Mouse (Mus musculus) hindbrain, embryonic 10.5 days (tissue): ENCODE data around the gene Gm11077. TPM values are rescaled to one million over a fixed set of nuclear protein-coding genes. Genes with fewer than 3 reads are reported as not detected.

ENCODE experiments used
- DNase-seq: peaks from one replicate; pipeline ENCODE4 v3.0.0-alpha.2; 2017; ENCODE audit warnings: low spot score
- H3K27ac ChIP-seq: fragments of 300-500 bp; sonication (generic); 2 replicates; pipeline ENCODE4 v1.5.1; 2016; ENCODE audit warnings: mild to moderate bottlenecking, moderate library complexity
- H3K27me3 ChIP-seq: fragments of 300-500 bp; sonication (generic); 2 replicates; pipeline ENCODE4 v1.6.1; 2016; ENCODE audit warnings: mild to moderate bottlenecking; ENCODE audit not compliant: poor library complexity, insufficient read depth, severe bottlenecking
- H3K36me3 ChIP-seq: fragments of 300-500 bp; sonication (generic); 2 replicates; pipeline ENCODE4 v1.6.1; 2016; ENCODE audit warnings: mild to moderate bottlenecking, moderate library complexity
- H3K4me1 ChIP-seq: fragments of 300-500 bp; sonication (generic); replicated peaks from 2 replicates; pipeline ENCODE4 v1.6.1; 2016; ENCODE audit warnings: mild to moderate bottlenecking
- H3K4me3 ChIP-seq: fragments of 300-500 bp; sonication (generic); 2 replicates; pipeline ENCODE4 v1.5.1; 2016; ENCODE audit warnings: mild to moderate bottlenecking, moderate library complexity
- H3K9me3 ChIP-seq: fragments of 300-500 bp; sonication (generic); 2 replicates; pipeline ENCODE4 v1.6.1; 2016; ENCODE audit warnings: mild to moderate bottlenecking, moderate library complexity
- WGBS: fragments of 180-500 bp; shearing (Covaris S2); methylation state at CpG from one replicate; pipeline ENCODE4 v1.1.7; 2016; 5-methylcytosine and 5-hydroxymethylcytosine counted together
- polyA plus RNA-seq: library from polyadenylated mRNA; unstranded; fragments of >200 nt; fragmentation: Nextera tagmentation; extraction: Ambion mirVana; gene quantifications from 2 replicates; pipeline ENCODE4 v1.2.1, GENCODE M21; 2016

Gm11077 gene
- polyA plus RNA-seq, 1 experiment from 2014 or later: not detected

DNA sequence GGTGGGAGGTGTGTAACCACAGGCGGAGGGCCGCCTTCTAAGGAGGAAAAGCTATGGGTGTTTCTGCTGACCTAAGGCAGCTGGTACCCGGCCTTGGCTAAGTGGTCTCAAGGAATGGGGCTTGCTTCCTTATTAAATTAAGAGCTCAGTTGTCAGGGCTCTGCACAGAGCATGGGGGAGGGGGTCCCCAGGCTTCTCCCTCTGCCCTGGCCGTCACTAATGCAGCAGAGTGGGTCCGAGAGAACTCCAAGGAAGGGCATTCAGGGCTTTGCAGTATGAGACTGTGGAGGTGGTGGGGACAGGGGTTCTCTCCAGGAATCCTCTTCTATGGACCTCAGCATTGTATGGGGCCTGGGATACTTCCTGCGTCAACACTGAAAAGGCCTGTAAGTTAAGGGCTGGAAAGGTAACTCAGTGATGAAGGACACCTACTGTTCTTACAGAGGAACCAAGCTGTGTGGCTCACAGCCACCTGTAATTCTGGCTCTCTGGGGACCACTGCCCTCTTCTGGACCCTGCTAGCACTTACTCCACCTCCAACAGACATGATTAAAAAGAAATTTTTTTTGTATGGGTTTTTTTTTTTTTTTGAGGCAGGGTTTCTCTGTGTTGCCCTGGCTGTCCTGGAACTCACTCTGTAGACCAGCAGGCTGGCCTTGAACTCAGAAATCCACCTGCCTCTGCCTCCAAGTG, 19.5 kb upstream of the Gm11077 start:
- Histone ChIP-seq H3K27me3 (peaks cover 10% of the 10 kb centered on the region; the same call in 1 of the 2 replicates), H3K4me3 (no peak overlapping the region), H3K9me3 (0 out of 2 replicates have a peak, but pooled peaks cover 4% of the 10 kb centered on the region), H3K36me3 (no peaks in the 10 kb centered on the region), H3K4me1 (peaks cover 5% of the 10 kb centered on the region; the same call in 1 of the 2 replicates), H3K27ac (no peak overlapping the region)
- no peak for DNase-seq
- WGBS: 50% methylated on average over 6 of the region's 6 CpGs

- peaks cover 7% of the 10 kb centered on the region; the same call in 1 of the 2 replicates for H3K4me1 ChIP-seq
- no peak overlapping the region for H3K4me3 ChIP-seq
- H3K27me3 ChIP-seq: peaks cover 10% of the 10 kb centered on the region; the same call in 1 of the 2 replicates
- WGBS: 11% methylated on average over 11 of the region's 11 CpGs
- H3K36me3 ChIP-seq: no peaks in the 10 kb centered on the region
- DNase-seq: peak; percentile 58
- H3K9me3 ChIP-seq: no peaks in the 10 kb centered on the region
- no peak overlapping the region for H3K27ac ChIP-seq
Measured at GRCm38 (mm10) chr6:140712754-140713153, 16.3 kb upstream of the Gm11077 start.

- 0 out of 2 replicates have a peak, but pooled peaks cover 2% of the 10 kb centered on the region for H3K4me1 ChIP-seq
- peak; percentile 79 for DNase-seq
- H3K27ac ChIP-seq: no peak overlapping the region
- H3K27me3 ChIP-seq: peaks cover 10% of the 10 kb centered on the region; the same call in 1 of the 2 replicates
- WGBS: 26% methylated on average over 10 of the region's 10 CpGs
- no peaks in the 10 kb centered on the region for H3K36me3 ChIP-seq
- no peaks in the 10 kb centered on the region for H3K9me3 ChIP-seq
- H3K4me3 ChIP-seq: no peak overlapping the region
Measured at GRCm38 (mm10) chr6:140714905-140715365, 14.1 kb upstream of the Gm11077 start.

GRCm38 (mm10) chr6:140722058-140722457, 7.0 kb upstream of the Gm11077 start:
- Histone ChIP-seq H3K9me3 (no peaks in the 10 kb centered on the region), H3K4me3 (no peak overlapping the region), H3K27me3 (no peaks in the 10 kb centered on the region), H3K4me1 (no peaks in the 10 kb centered on the region), H3K36me3 (no peaks in the 10 kb centered on the region), H3K27ac (no peak overlapping the region)
- 81% methylated on average over 10 of the region's 10 CpGs for WGBS
- no peak for DNase-seq

GRCm38 (mm10) chr6:140730669-140731401, 1.8 kb downstream of the Gm11077 start:
- Histone ChIP-seq H3K4me3 (no peak overlapping the region), H3K27ac (no peak overlapping the region), H3K36me3 (no peaks in the 10 kb centered on the region), H3K4me1 (peaks cover 13% of the 10 kb centered on the region), H3K27me3 (peaks cover 4% of the 10 kb centered on the region; the same call in 1 of the 2 replicates), H3K9me3 (no peaks in the 10 kb centered on the region)
- WGBS: 83% methylated on average over 6 of the region's 6 CpGs
- no peak for DNase-seq

- peak; percentile 20 for DNase-seq
- peaks cover 13% of the 10 kb centered on the region for H3K4me1 ChIP-seq
- no peak overlapping the region for H3K4me3 ChIP-seq
- H3K36me3 ChIP-seq: no peaks in the 10 kb centered on the region
- H3K9me3 ChIP-seq: no peaks in the 10 kb centered on the region
- no peak overlapping the region for H3K27ac ChIP-seq
- 75% methylated on average over 1 of the region's 1 CpGs for WGBS
- peaks cover 4% of the 10 kb centered on the region; the same call in 1 of the 2 replicates for H3K27me3 ChIP-seq
Measured at GRCm38 (mm10) chr6:140731402-140731730, 2.3 kb downstream of the Gm11077 start.

GRCm38 (mm10) chr6:140732971-140733640, 4.0 kb downstream of the Gm11077 start:
- no peaks in the 10 kb centered on the region for H3K36me3 ChIP-seq
- H3K27me3 ChIP-seq: peaks cover 4% of the 10 kb centered on the region; the same call in 1 of the 2 replicates
- peaks cover 13% of the 10 kb centered on the region for H3K4me1 ChIP-seq
- 39% methylated on average over 10 of the region's 10 CpGs for WGBS
- peak; percentile 42 for DNase-seq
- H3K9me3 ChIP-seq: no peaks in the 10 kb centered on the region
- H3K4me3 ChIP-seq: peak overlapping the region; percentile 45
- H3K27ac ChIP-seq: peak overlapping the region; percentile 59; the same call in 1 of the 2 replicates

- H3K27me3 ChIP-seq: peaks cover 4% of the 10 kb centered on the region; the same call in 1 of the 2 replicates
Measured at GRCm38 (mm10) chr6:140733641-140733986, 4.5 kb downstream of the Gm11077 start.

DNA sequence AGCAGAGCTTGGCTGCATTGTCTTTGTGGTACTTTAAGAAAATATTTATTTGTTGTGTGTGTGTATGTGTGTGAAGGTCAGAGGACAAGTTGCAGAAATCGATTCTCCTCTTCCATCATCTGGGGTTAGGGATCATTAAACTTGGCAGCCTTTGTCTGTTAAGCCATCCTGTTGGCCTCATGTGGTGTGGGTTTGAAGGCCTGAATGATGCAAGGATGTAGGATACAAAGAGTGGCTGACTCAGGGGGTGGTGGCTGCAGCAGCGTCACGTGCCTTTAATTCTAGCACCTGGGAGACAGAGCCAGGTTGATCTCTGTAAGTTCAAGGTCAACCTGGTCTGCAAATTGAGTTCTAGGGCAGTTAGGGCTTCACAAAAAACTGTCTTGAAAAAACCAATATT, 16.5 kb downstream of the Gm11077 start:
- no peak for DNase-seq
- WGBS: 75% methylated on average over 3 of the region's 3 CpGs
- Histone ChIP-seq H3K27me3 (no peaks in the 10 kb centered on the region), H3K4me1 (no peaks in the 10 kb centered on the region), H3K27ac (no peak overlapping the region), H3K36me3 (no peaks in the 10 kb centered on the region), H3K9me3 (0 out of 2 replicates have a peak, but pooled peaks cover 6% of the 10 kb centered on the region), H3K4me3 (no peak overlapping the region)

More at GRCm38 (mm10) chr6:140733641-140733986, 4.5 kb downstream of the Gm11077 start:
- Histone ChIP-seq H3K36me3 (no peaks in the 10 kb centered on the region), H3K4me3 (peak overlapping the region; percentile 45), H3K27ac (peak overlapping the region; percentile 59), H3K9me3 (no peaks in the 10 kb centered on the region), H3K4me1 (peaks cover 13% of the 10 kb centered on the region)
- peak; percentile 18 for DNase-seq
- WGBS: 8% methylated on average over 15 of the region's 15 CpGs

- no peak for DNase-seq
- Histone ChIP-seq H3K4me3 (no peak overlapping the region), H3K27ac (no peak overlapping the region), H3K9me3 (0 out of 2 replicates have a peak, but pooled peaks cover 6% of the 10 kb centered on the region), H3K36me3 (no peaks in the 10 kb centered on the region), H3K4me1 (no peaks in the 10 kb centered on the region), H3K27me3 (no peaks in the 10 kb centered on the region)
- WGBS: 78% methylated on average over 2 of the region's 2 CpGs
Measured at GRCm38 (mm10) chr6:140747591-140747990, 18.5 kb downstream of the Gm11077 start.

GRCm38 (mm10) chr6:140750371-140751080, 21.4 kb downstream of the Gm11077 start:
- Histone ChIP-seq H3K4me1 (no peaks in the 10 kb centered on the region), H3K27me3 (no peaks in the 10 kb centered on the region), H3K36me3 (no peaks in the 10 kb centered on the region), H3K9me3 (0 out of 2 replicates have a peak, but pooled peaks cover 6% of the 10 kb centered on the region), H3K27ac (no peak overlapping the region), H3K4me3 (no peak overlapping the region)
- no peak for DNase-seq
- 84% methylated on average over 8 of the region's 8 CpGs for WGBS

DNA sequence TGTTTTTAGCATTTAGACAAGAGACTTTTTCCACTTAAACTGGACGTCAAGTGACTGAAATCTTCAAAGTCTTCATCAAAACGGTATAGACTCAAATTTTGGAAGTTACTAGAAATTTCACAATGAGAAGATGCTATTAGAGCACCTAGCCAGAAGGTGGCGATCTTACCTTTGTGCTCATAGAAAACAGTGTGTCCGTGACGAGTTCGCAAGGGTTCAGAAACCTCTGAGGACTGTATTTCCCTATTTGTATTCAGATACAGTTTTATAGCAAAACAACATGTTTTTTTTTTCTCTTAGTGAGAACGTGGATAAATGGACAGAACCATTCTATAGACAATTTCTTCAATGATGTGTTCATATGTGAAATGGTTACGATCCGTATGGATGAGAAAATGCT, 37.3 kb downstream of the Gm11077 start:
- H3K36me3 ChIP-seq: no peaks in the 10 kb centered on the region
- DNase-seq: no peak
- no peaks in the 10 kb centered on the region for H3K27me3 ChIP-seq
- H3K4me1 ChIP-seq: peaks cover 21% of the 10 kb centered on the region
- 51% methylated on average over 9 of the region's 9 CpGs for WGBS
- H3K27ac ChIP-seq: no peak overlapping the region
- no peak overlapping the region for H3K4me3 ChIP-seq
- no peaks in the 10 kb centered on the region for H3K9me3 ChIP-seq
